Mouse (Mus musculus): ENCODE results near the gene Vps52. TPM values are rescaled to one million over a fixed set of nuclear protein-coding genes. Genes with fewer than 3 reads are reported as not detected.
A peak's percentile ranks its signal among the peaks of the same experiment; 100 is the strongest.
"Not testable (repeated sequence)": the region's sequence is repeated elsewhere in the genome, so short reads cannot be mapped to it uniquely, and the experiment has no call there.

Vps52 gene
- polyA plus RNA-seq, 1 experiment from 2014 or later: 31.5 TPM

DNA sequence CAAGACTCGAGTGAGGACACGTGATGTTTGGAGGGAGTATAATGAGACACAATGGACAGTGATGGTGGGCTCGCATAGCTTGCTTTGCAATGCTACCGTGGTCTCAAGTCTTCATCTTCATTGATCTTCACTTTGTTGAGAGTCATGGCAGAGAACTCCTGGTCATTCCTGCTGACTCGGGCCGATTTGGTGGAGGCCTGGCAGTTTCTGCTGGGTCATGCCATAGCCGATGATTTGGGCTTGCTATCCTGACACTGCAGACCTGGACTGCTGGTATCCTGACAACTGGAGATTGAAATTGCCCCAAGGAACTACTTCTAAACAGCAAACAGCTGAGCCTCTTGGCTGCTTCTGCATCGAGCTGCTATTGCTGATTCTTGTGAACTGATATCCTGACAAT is 39.3 kb downstream of the Vps52 start:
- Histone ChIP-seq H3K4me3 (ENCODE audit: low read depth, low read length) (no peak overlapping the region), H3K36me3 (ENCODE audit: control insufficient read depth, insufficient read depth, low read length) (no peaks in the 10 kb centered on the region), H3K27ac (ENCODE audit: low read length) (no peak overlapping the region), H3K4me1 (ENCODE audit: control insufficient read depth, insufficient read depth, low read length) (no peaks in the 10 kb centered on the region), H3K9me3 (ENCODE audit: control insufficient read depth, low read depth, low read length) (no peaks in the 10 kb centered on the region), H3K9ac (replicated peaks; ENCODE audit: low read depth, low read length) (no peak overlapping the region), H3K27me3 (ENCODE audit: control insufficient read depth, insufficient read depth, low read length) (peaks cover 2% of the 10 kb centered on the region; the same call in 1 of the 2 replicates), H3K4me2 (replicated peaks; ENCODE audit: low read depth, low read length) (no peak overlapping the region)
- no peak for ATAC-seq (ENCODE audit: insufficient number of reproducible peaks, insufficient read depth, low FRiP score, low read depth)
- 91% methylated on average over 8 of the region's 8 CpGs for WGBS

DNA sequence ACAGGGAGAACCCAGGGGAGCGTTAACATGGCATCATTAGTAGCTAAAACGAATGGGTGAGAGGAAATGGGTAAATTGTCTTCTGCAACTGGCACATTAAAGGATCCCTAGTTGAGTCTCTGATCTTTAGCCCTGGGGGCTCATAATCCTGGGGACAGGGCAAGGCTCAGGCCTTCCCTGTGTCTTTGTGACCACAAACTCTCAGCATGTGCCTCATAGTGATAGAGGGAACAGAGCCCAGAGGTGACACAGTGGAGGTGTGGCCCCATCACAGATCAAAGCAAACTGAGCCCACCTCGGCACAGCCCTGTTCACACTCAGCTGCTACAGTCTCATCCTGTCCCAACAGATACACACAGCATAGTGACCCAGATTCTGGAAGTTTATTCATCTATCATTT is 40.0 kb downstream of the Vps52 start:
- ATAC-seq (ENCODE audit: insufficient number of reproducible peaks, insufficient read depth, low FRiP score, low read depth): no peak
- peaks cover 4% of the 10 kb centered on the region; the same call in 1 of the 2 replicates for H3K27me3 ChIP-seq (ENCODE audit: control insufficient read depth, insufficient read depth, low read length)
- no peak overlapping the region for H3K9ac ChIP-seq (replicated peaks; ENCODE audit: low read depth, low read length)
- H3K4me1 ChIP-seq (ENCODE audit: control insufficient read depth, insufficient read depth, low read length): no peaks in the 10 kb centered on the region
- no peak overlapping the region for H3K4me3 ChIP-seq (ENCODE audit: low read depth, low read length)
- WGBS: 22% methylated on average over 3 of the region's 3 CpGs
- no peak overlapping the region for H3K27ac ChIP-seq (ENCODE audit: low read length)
- no peak overlapping the region for H3K4me2 ChIP-seq (replicated peaks; ENCODE audit: low read depth, low read length)
- H3K9me3 ChIP-seq (ENCODE audit: control insufficient read depth, low read depth, low read length): no peaks in the 10 kb centered on the region
- no peaks in the 10 kb centered on the region for H3K36me3 ChIP-seq (ENCODE audit: control insufficient read depth, insufficient read depth, low read length)

DNA sequence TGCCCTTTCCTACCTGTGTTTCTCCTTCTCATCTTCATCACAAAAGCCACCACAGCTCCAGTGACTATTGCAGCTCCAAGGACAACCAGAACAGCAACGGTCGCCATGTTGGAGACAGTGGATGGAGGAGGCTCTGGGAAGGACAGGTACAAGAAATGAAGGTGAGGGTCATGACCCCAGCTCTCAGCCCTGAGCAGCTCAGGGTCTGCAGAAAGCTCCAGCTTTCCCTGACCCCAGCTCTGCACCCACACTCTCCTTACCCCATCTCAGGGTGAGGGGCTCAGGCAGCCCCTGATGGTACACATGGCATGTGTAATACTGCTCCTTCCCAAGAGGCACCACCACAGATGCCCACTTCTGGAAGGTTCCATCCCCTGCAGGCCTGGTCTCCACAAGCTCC is 41.4 kb downstream of the Vps52 start:
- H3K9ac ChIP-seq (replicated peaks; ENCODE audit: low read depth, low read length); H3K4me3 ChIP-seq (ENCODE audit: low read depth, low read length); H3K4me2 ChIP-seq (replicated peaks; ENCODE audit: low read depth, low read length); ATAC-seq (ENCODE audit: insufficient number of reproducible peaks, insufficient read depth, low FRiP score, low read depth); H3K9me3 ChIP-seq (ENCODE audit: control insufficient read depth, low read depth, low read length); H3K27ac ChIP-seq (ENCODE audit: low read length); H3K4me1 ChIP-seq (ENCODE audit: control insufficient read depth, insufficient read depth, low read length); H3K27me3 ChIP-seq (ENCODE audit: control insufficient read depth, insufficient read depth, low read length); H3K36me3 ChIP-seq (ENCODE audit: control insufficient read depth, insufficient read depth, low read length): not testable (repeated sequence)
- 88% methylated on average over 2 of the region's 2 CpGs for WGBS

DNA sequence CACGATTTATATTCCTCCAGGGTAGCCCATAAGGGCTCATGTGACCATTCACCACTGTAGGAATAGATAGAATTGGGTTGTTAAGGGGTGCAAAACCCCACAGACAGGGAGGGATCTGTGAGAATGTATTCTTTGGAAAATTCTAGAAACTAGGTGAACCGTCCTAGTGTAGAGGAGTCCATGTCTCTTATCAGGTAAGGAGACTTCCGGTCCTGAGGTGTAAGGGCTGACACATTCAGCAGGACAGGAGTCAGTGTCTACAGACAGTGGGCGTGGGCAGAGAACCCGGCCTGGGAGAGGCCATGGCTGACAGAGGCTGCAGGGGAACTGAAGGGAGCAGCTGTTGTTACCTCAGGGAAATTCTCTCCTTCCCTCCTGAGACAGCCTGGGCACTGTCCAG is 43.1 kb downstream of the Vps52 start:
- not testable (repeated sequence) for H3K4me1 ChIP-seq (ENCODE audit: control insufficient read depth, insufficient read depth, low read length); H3K36me3 ChIP-seq (ENCODE audit: control insufficient read depth, insufficient read depth, low read length); H3K27me3 ChIP-seq (ENCODE audit: control insufficient read depth, insufficient read depth, low read length); H3K9me3 ChIP-seq (ENCODE audit: control insufficient read depth, low read depth, low read length); H3K9ac ChIP-seq (replicated peaks; ENCODE audit: low read depth, low read length); H3K4me2 ChIP-seq (replicated peaks; ENCODE audit: low read depth, low read length); ATAC-seq (ENCODE audit: insufficient number of reproducible peaks, insufficient read depth, low FRiP score, low read depth); H3K4me3 ChIP-seq (ENCODE audit: low read depth, low read length); H3K27ac ChIP-seq (ENCODE audit: low read length)
- 48% methylated on average over 5 of the region's 5 CpGs for WGBS

GRCm38 (mm10) chr17:33999341-34000149 is 43.9 kb downstream of the Vps52 start:
- Histone ChIP-seq H3K4me3 (ENCODE audit: low read depth, low read length) (peak overlapping the region; percentile 49), H3K9me3 (ENCODE audit: control insufficient read depth, low read depth, low read length) (no peaks in the 10 kb centered on the region), H3K9ac (replicated peaks; ENCODE audit: low read depth, low read length) (peak overlapping the region; percentile 33; the same call in 1 of the 2 replicates), H3K27ac (ENCODE audit: low read length) (no peak overlapping the region), H3K27me3 (ENCODE audit: control insufficient read depth, insufficient read depth, low read length) (peaks cover 8% of the 10 kb centered on the region; the same call in 1 of the 2 replicates), H3K36me3 (ENCODE audit: control insufficient read depth, insufficient read depth, low read length) (no peaks in the 10 kb centered on the region), H3K4me1 (ENCODE audit: control insufficient read depth, insufficient read depth, low read length) (no peaks in the 10 kb centered on the region), H3K4me2 (replicated peaks; ENCODE audit: low read depth, low read length) (peak overlapping the region; percentile 98)
- WGBS: 3% methylated on average over 80 of the region's 87 CpGs
- ATAC-seq (ENCODE audit: insufficient number of reproducible peaks, insufficient read depth, low FRiP score, low read depth): peak; percentile 14; the same call in 1 of the 2 replicates

DNA sequence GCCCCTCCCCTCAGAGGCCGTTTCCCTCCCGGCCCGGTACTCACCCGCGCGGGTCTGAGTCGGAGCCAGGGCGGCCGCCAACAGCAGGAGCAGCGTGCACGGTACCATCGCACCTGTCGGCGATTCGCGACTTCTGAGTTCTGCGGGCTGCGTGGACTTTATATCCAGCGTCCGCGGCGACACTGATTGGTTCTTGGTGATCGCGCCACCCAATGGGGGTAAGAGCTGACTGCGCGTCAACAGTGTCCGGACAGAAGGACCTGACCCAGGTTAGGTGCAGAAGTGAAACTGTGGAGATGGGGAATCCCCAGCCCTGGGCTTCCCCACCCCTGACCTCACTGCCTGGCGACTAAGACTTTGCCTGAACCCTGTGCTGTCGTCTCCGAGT is 44.5 kb downstream of the Vps52 start, which contains the start of gene H2-K1:
Gene H2-K1, minus strand, starts transcription at position 198 of the 388 bp plus-strand sequence.
- H3K9ac ChIP-seq (replicated peaks; ENCODE audit: low read depth, low read length): peak within 1 kb of the TSS; percentile 33; the same call in 1 of the 2 replicates
- no peaks in the 10 kb centered on the region for H3K4me1 ChIP-seq (ENCODE audit: control insufficient read depth, insufficient read depth, low read length)
- H3K36me3 ChIP-seq (ENCODE audit: control insufficient read depth, insufficient read depth, low read length): no peaks in the 10 kb centered on the region
- WGBS: under 1% methylated on average over 24 of the region's 30 CpGs
- peaks cover 8% of the 10 kb centered on the region; the same call in 1 of the 2 replicates for H3K27me3 ChIP-seq (ENCODE audit: control insufficient read depth, insufficient read depth, low read length)
- H3K4me2 ChIP-seq (replicated peaks; ENCODE audit: low read depth, low read length): peak within 1 kb of the TSS; percentile 98
- H3K9me3 ChIP-seq (ENCODE audit: control insufficient read depth, low read depth, low read length): no peaks in the 10 kb centered on the region
- peak; percentile 93 for ATAC-seq (ENCODE audit: insufficient number of reproducible peaks, insufficient read depth, low FRiP score, low read depth)
- H3K27ac ChIP-seq (ENCODE audit: low read length): no peak within 1 kb of the TSS
- H3K4me3 ChIP-seq (ENCODE audit: low read depth, low read length): peak within 1 kb of the TSS; percentile 49

DNA sequence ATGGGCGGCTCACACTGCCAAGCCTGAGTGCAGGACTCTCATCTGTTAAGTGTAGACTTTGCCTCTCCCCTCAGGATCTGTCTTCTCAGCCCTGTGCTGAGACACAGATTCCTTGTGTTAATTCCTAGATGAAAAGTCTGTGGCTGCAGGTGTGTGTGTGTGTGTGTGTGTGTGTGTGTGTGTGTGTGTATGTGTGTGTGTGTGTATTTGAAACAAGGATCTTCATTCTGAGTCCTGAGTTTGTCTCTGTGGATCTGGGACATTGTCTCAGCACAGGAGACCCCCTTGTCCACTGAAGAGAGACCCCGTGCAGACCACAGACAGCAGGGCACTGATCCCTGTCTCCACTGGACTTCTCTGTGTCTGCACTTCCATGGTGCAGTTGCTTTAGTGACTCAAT is 45.2 kb downstream of the Vps52 start:
- H3K4me3 ChIP-seq (ENCODE audit: low read depth, low read length); H3K9ac ChIP-seq (replicated peaks; ENCODE audit: low read depth, low read length); ATAC-seq (ENCODE audit: insufficient number of reproducible peaks, insufficient read depth, low FRiP score, low read depth): not testable (repeated sequence)

GRCm38 (mm10) chr17:34003426-34003825 is 47.8 kb downstream of the Vps52 start:
- Histone ChIP-seq H3K9me3 (ENCODE audit: control insufficient read depth, low read depth, low read length) (no peaks in the 10 kb centered on the region), H3K4me3 (ENCODE audit: low read depth, low read length) (no peak overlapping the region), H3K27me3 (ENCODE audit: control insufficient read depth, insufficient read depth, low read length) (peaks cover 8% of the 10 kb centered on the region; the same call in 1 of the 2 replicates), H3K9ac (replicated peaks; ENCODE audit: low read depth, low read length) (no peak overlapping the region), H3K27ac (ENCODE audit: low read length) (no peak overlapping the region), H3K36me3 (ENCODE audit: control insufficient read depth, insufficient read depth, low read length) (no peaks in the 10 kb centered on the region), H3K4me2 (replicated peaks; ENCODE audit: low read depth, low read length) (no peak overlapping the region), H3K4me1 (ENCODE audit: control insufficient read depth, insufficient read depth, low read length) (no peaks in the 10 kb centered on the region)
- ATAC-seq (ENCODE audit: insufficient number of reproducible peaks, insufficient read depth, low FRiP score, low read depth): no peak
- 4% methylated on average over 5 of the region's 5 CpGs for WGBS

More for the DNA sequence above, 45.2 kb downstream of the Vps52 start:
- 46% methylated on average over 2 of the region's 2 CpGs for WGBS
- not testable (repeated sequence) for H3K36me3 ChIP-seq (ENCODE audit: control insufficient read depth, insufficient read depth, low read length); H3K4me2 ChIP-seq (replicated peaks; ENCODE audit: low read depth, low read length); H3K4me1 ChIP-seq (ENCODE audit: control insufficient read depth, insufficient read depth, low read length); H3K9me3 ChIP-seq (ENCODE audit: control insufficient read depth, low read depth, low read length); H3K27ac ChIP-seq (ENCODE audit: low read length); H3K27me3 ChIP-seq (ENCODE audit: control insufficient read depth, insufficient read depth, low read length)
